Comparison of ENCODE assay signal across 8 mouse cellular contexts in the genomic region with DNA sequence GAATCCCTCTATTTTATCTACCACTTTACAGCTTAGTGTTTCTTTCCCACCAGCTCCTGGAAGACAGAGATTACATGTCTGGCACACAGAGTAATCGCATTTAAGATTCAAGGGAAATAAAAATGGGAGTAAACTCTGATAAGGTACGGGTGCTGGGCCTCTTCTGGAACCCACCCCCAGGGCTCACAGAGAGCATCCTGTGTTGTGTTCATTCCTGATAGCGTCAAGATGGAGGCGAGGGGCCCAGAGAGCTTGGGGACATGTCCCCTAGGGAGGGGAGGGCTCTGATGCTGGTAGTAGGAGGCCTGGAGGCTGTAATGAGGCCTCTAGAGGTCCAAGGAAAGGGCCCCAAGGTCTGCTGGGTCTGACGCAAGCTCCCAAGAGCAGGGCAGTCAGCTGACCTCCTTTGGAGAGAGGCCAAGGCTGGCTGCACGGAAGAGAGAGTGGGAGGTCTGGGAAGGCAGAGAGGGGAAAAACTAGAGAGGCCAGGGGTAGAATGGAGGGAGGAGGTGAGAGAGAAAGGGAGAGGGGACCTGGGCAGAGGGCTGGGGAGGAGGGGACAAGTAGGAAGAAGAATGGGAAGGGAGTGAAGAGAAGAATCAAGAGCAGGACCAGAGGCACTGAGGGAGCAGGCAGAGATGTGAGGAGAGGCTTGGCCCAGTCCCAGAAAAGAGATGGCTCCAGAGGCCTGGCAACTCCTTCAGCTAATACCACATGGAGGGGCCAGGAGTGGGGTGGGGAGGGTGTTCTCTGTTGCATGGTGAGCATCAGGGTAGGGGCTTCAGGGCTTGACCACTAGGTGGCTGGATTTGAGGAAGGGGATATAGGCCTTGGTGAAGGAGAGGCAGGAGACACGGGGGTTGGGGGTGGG.
DNase-seq lines count a peak whose midpoint lies in the region; ATAC-seq and TF ChIP-seq lines count a peak whose summit lies in the region.

No protein-coding gene starts in this region.

- H3K36me3 ChIP-seq in forebrain, embryonic 16.5 days (ENCODE audit: control insufficient read depth, insufficient read depth) = no peaks in the 10 kb centered on the region
- no peaks in the 10 kb centered on the region for H3K36me3 ChIP-seq in hindbrain, embryonic 16.5 days (ENCODE audit: control insufficient read depth, insufficient read depth, low read length)
- no peaks in the 10 kb centered on the region for H3K36me3 ChIP-seq in liver, embryonic 12.5 days
- H3K36me3 ChIP-seq in neural tube, embryonic 14.5 days (ENCODE audit: control insufficient read depth, insufficient read depth, low read length) = no peaks in the 10 kb centered on the region

- H3K4me3 ChIP-seq in forebrain, embryonic 16.5 days (replicated peaks; ENCODE audit: low read length) = no peak overlapping the region
- H3K4me3 ChIP-seq in hindbrain, embryonic 16.5 days (ENCODE audit: low read length) = no peak overlapping the region
- H3K4me3 ChIP-seq in liver, embryonic 12.5 days = peak overlapping the region; percentile 27
- no peak overlapping the region for H3K4me3 ChIP-seq in neural tube, embryonic 14.5 days (ENCODE audit: low read depth, low read length)
- H3K4me3 ChIP-seq in layer of hippocampus, adult 2 months = no peak overlapping the region

- H3K27ac ChIP-seq in forebrain, embryonic 16.5 days (ENCODE audit: low read length) = no peak overlapping the region
- H3K27ac ChIP-seq in hindbrain, embryonic 16.5 days (ENCODE audit: low read depth, low read length) = no peak overlapping the region
- peak overlapping the region; percentile 95 for H3K27ac ChIP-seq in liver, embryonic 12.5 days
- no peak overlapping the region for H3K27ac ChIP-seq in neural tube, embryonic 14.5 days (ENCODE audit: low read depth, low read length)
- no peak overlapping the region for H3K27ac ChIP-seq in layer of hippocampus, adult 2 months

- ATAC-seq in forebrain, embryonic 16.5 days = peak; percentile 57
- peak; percentile 54 for ATAC-seq in hindbrain, embryonic 16.5 days
- peak; percentile 96 for ATAC-seq in liver, embryonic 12.5 days
- ATAC-seq in neural tube, embryonic 14.5 days (ENCODE audit: low read depth) = peak; percentile 56; the same call in 1 of the 2 replicates

- no peaks in the 10 kb centered on the region for H3K9me3 ChIP-seq in forebrain, embryonic 16.5 days (ENCODE audit: control insufficient read depth, low read length)
- H3K9me3 ChIP-seq in hindbrain, embryonic 16.5 days (ENCODE audit: control insufficient read depth, low read length) = no peaks in the 10 kb centered on the region
- no peaks in the 10 kb centered on the region for H3K9me3 ChIP-seq in liver, embryonic 12.5 days (replicated peaks)
- no peaks in the 10 kb centered on the region for H3K9me3 ChIP-seq in neural tube, embryonic 14.5 days (ENCODE audit: control insufficient read depth, low read length)

- TF ChIP-seq CTCF in layer of hippocampus, adult 2 months (conservative IDR thresholded peaks at IDR 0.05) = no peak

- H3K27me3 ChIP-seq in forebrain, embryonic 16.5 days (replicated peaks; ENCODE audit: control insufficient read depth, insufficient read depth, low read length) = no peaks in the 10 kb centered on the region
- no peaks in the 10 kb centered on the region for H3K27me3 ChIP-seq in hindbrain, embryonic 16.5 days (replicated peaks; ENCODE audit: control insufficient read depth, insufficient read depth, low read length)
- H3K27me3 ChIP-seq in liver, embryonic 12.5 days (replicated peaks) = peaks cover 13% of the 10 kb centered on the region
- no peaks in the 10 kb centered on the region for H3K27me3 ChIP-seq in neural tube, embryonic 14.5 days (ENCODE audit: control insufficient read depth, insufficient read depth, low read length)

- H3K4me1 ChIP-seq in forebrain, embryonic 16.5 days (replicated peaks; ENCODE audit: control insufficient read depth, insufficient read depth, low read length) = peaks cover 5% of the 10 kb centered on the region
- H3K4me1 ChIP-seq in hindbrain, embryonic 16.5 days (ENCODE audit: control insufficient read depth, insufficient read depth, low read depth, low read length) = no peaks in the 10 kb centered on the region
- H3K4me1 ChIP-seq in liver, embryonic 12.5 days = peaks cover 56% of the 10 kb centered on the region
- no peaks in the 10 kb centered on the region for H3K4me1 ChIP-seq in neural tube, embryonic 14.5 days (ENCODE audit: control insufficient read depth, insufficient read depth, low read length)

- peak; percentile 72 for DNase-seq in 3134 (ENCODE audit: extremely low read depth, insufficient read length, low spot score)
- peak; percentile 82 to 94 for DNase-seq in adrenal gland, adult (ENCODE audit: inconsistent age in 2 of 2, low spot score in 1 of 2)
- no peak for DNase-seq in T-cell, adult 2 months (ENCODE audit: low spot score)
- no peak for DNase-seq in layer of hippocampus, adult 2 months (ENCODE audit: low spot score in 2 of 2)

- 55% methylated on average over 7 of the region's 7 CpGs for WGBS in forebrain, embryonic 16.5 days
- WGBS in hindbrain, embryonic 16.5 days = 53% methylated on average over 7 of the region's 7 CpGs
- WGBS in liver, embryonic 12.5 days (ENCODE audit: insufficient replicate concordance) = 16% methylated on average over 7 of the region's 7 CpGs
- 56% methylated on average over 7 of the region's 7 CpGs for WGBS in neural tube, embryonic 14.5 days

- no peak overlapping the region for H3K4me2 ChIP-seq in forebrain, embryonic 16.5 days (ENCODE audit: low read length)
- no peak overlapping the region for H3K4me2 ChIP-seq in hindbrain, embryonic 16.5 days (ENCODE audit: low read length)
- H3K4me2 ChIP-seq in liver, embryonic 12.5 days = peak overlapping the region; percentile 69
- no peak overlapping the region for H3K4me2 ChIP-seq in neural tube, embryonic 14.5 days (ENCODE audit: low read depth, low read length)

- no peak overlapping the region for H3K9ac ChIP-seq in forebrain, embryonic 16.5 days (replicated peaks; ENCODE audit: low read depth, low read length)
- H3K9ac ChIP-seq in hindbrain, embryonic 16.5 days (ENCODE audit: low read depth, low read length) = no peak overlapping the region
- peak overlapping the region; percentile 68 for H3K9ac ChIP-seq in liver, embryonic 12.5 days
- no peak overlapping the region for H3K9ac ChIP-seq in neural tube, embryonic 14.5 days (replicated peaks; ENCODE audit: low read depth, low read length)

Comparison
In these comparisons a context has a peak if more than half of its experiments do, and no peak if none do; other contexts are left out.
1. DNase-seq: peak in 3134 (single experiment) and adrenal gland, adult (2 of 2); none in T-cell, adult 2 months (single experiment) and layer of hippocampus, adult 2 months (0 of 2).
2. Peak in every context shown above with its lines, with median percentiles within 50 percentile points of each other: ATAC-seq.